29 mouse cellular contexts compared by ENCODE assay signal in the genomic region with DNA sequence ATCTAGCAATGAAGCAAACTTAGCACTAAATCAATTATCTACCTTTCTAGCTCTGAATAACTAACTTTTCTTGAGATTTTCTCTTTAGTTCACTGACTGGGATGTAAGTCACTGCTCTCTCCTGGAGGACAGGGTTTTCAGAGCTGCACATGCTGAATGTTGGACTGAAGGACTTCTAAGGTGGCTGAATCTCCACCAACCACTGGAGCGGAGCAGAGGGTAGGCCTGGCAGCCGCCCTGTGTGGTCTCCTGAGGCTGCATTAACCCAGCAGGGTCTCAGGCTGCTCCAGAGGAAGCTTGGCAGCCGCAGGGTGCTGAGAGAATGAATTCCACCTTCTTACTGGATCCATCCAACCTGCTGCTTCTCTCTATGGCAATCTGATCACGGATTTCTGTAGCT.
"Had no signal": no experiment of that assay in that cellular context is flagged by ENCODE, and none has a peak within 500 bp of the region (broad histone marks: within the 10 kb centered on the region; RNA-seq: fewer than 3 reads in every experiment).

No protein-coding gene starts in this region.

- ATAC-seq: hindbrain, embryonic 16.5 days; hindbrain, postnatal 0 days; inflammation-experienced regulatory T-cells, adult 6 months; intestine, embryonic 15.5 days; intestine, embryonic 16.5 days; intestine, postnatal 0 days had no signal

- H3K27me3 ChIP-seq: heart, embryonic 12.5 days; heart, embryonic 13.5 days; heart, embryonic 15.5 days; hindbrain, embryonic 12.5 days; hindbrain, embryonic 13.5 days; hindbrain, embryonic 15.5 days; intestine, embryonic 15.5 days; kidney, embryonic 15.5 days had no signal

- DNase-seq: heart, postnatal 10 days; heart, postnatal 14 days; heart, postnatal 36 days; heart, postnatal 4 days; kidney, adult 11 months; kidney, adult 18-20 months; kidney, adult 2 months; kidney, adult 8-10 months; kidney, adult 9 months; kidney, postnatal 10 days; kidney, postnatal 14 days; kidney, postnatal 25 days; kidney, postnatal 36 days; kidney, postnatal 4 days; layer of hippocampus, adult 9-11 months; layer of hippocampus, postnatal 36 days had no signal
